Mouse (Mus musculus) erythroblast, embryonic 14.5 days (primary cell): ENCODE results near the gene Map3k7.

ENCODE experiments used
- GATA1 ChIP-seq: IDR thresholded peaks from 2 replicates; pipeline ENCODE4 v1.6.1; 2012; ENCODE audit warnings: low read length, inconsistent platforms, mixed read lengths
- TAL1 ChIP-seq: IDR thresholded peaks from 3 replicates; pipeline ENCODE4 v1.6.1; 2012; ENCODE audit warnings: low read length, inconsistent platforms, mixed read lengths

- TF ChIP-seq GATA1 (no peak), TAL1 (no peak)
Measured at GRCm38 (mm10) chr4:31971437-31971836, 7.5 kb downstream of the Map3k7 start.
